Mouse (Mus musculus): Measurements from ENCODE around the gene Ulk2. TPM values are rescaled to one million over a fixed set of nuclear protein-coding genes. Genes with fewer than 3 reads are reported as not detected.
A peak's percentile ranks its signal among the peaks of the same experiment; 100 is the strongest.
"Not testable (repeated sequence)": the region's sequence is repeated elsewhere in the genome, so short reads cannot be mapped to it uniquely, and the experiment has no call there.

Gene Ulk2
- polyA plus RNA-seq (2012; rRNA removed) = 55.6 and 70.1 TPM in 2 replicates

- no peak for DNase-seq (ENCODE audit: low read depth)
Measured at GRCm38 (mm10) chr11:61854988-61855411, at the start of gene Ulk2. Ulk2 (minus strand) TSS chr11:61855073.

DNA sequence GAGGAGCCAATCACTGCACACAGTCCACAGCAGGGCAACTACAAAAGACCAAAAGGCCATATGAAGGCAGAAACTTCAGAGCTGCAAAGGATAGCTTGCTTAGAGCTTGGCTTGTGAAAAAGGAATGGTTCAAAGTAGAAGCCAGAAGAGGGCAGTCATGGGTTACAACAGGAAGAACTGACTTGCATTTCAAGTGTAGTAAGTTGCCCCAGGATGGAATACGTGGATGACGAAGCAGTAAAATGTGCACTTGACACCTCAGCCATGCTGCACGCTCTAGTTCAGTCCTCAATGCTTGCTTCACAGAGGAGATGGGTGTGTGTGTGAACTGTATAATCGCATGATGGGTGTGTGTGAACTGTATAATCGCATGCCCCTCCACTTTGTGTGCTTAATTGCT lies 27.3 kb upstream of the Ulk2 start:
- peak; percentile 22 for DNase-seq (ENCODE audit: low read depth)

GRCm38 (mm10) chr11:61879921-61880320 lies 25.0 kb upstream of the Ulk2 start:
- no peak for DNase-seq (ENCODE audit: low read depth)

- no peak for DNase-seq (ENCODE audit: low read depth)
Measured at GRCm38 (mm10) chr11:61871881-61872280, 17.0 kb upstream of the Ulk2 start.

GRCm38 (mm10) chr11:61866856-61867255 lies 12.0 kb upstream of the Ulk2 start:
- DNase-seq (ENCODE audit: low read depth) = no peak

DNA sequence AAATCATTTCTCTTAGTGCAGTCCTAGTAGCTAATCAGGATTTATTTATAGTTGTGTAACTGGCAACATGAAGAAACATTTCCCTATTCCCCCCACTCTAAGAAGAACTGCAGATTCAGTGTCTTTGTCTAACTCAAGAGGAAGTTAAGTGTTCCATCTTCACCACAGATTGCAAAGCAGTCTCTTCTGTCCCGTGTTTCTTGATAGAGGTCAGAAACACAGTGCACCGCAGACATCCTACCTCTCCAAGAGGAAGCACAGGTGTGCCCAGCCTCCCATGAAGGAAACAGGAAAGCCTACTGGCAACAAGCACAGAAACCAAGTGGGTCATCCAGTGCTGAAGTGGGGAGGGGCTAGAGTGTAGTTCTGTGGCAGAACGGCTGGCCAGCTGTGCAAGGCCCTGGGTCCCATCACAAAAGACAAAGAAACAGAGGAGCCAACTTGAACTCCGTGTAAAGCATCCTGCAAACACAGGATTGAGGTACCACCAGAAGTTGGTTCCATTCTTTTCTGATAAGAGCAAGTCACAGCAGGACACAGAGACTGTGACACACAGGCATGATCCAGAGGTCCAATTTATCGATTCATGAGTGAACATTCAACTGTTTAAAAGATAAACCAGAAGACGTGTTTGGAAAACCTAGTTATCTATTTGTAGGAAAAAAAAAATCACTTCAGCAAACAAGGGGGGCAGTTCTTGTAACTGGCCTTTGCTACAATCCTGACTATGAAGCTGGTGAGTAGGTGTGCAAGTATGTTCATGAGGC lies 7.1 kb upstream of the Ulk2 start:
- no peak for DNase-seq (ENCODE audit: low read depth)

GRCm38 (mm10) chr11:61859316-61859715 lies 4.4 kb upstream of the Ulk2 start:
- no peak for DNase-seq (ENCODE audit: low read depth)

DNA sequence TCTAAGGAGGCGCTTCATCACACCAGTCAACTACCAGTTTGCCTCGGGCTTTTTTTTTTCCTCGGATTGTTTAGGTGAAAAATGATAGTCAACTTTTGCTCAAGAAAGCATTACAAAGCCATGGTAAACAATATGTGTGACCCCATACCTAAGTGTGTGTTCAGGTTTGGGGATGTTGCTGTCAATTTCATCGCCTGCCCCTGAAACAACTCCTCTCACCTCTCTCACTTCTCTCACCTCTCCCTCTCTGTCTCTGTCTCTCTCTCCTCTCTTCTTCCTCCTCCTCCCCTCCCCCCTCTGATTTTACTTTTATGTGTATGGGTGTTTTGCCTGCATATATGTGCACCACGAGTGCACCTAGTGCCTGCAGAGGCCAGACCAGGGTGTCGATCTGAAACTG lies 666 bp upstream of the Ulk2 start:
- no peak for DNase-seq (ENCODE audit: low read depth)

GRCm38 (mm10) chr11:61854211-61854987 lies 474 bp downstream of the Ulk2 start:
- DNase-seq (ENCODE audit: low read depth) = no peak

- no peak for DNase-seq (ENCODE audit: low read depth)
Measured at GRCm38 (mm10) chr11:61853659-61854058, 1.2 kb downstream of the Ulk2 start.

DNA sequence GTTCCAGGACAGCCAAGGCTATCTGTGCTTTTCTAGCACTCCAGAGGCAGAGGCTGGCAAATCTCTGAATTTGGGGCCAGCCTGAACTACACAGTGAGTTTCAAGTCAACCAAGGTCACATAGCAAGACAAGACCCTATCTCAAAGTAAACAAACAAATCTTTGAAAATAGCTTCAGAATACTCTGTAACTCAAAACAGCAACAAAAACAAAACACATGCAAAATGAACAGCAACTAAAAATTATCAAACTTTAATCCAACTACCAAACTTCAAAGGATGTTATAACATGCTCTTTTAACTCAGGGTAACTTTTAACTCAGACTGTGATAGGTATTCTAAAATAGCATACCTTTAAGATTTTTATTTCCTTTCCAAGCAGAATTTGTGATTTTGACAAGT lies 2.0 kb downstream of the Ulk2 start:
- DNase-seq (ENCODE audit: low read depth) = no peak

GRCm38 (mm10) chr11:61851195-61851594 lies 3.7 kb downstream of the Ulk2 start:
- DNase-seq (ENCODE audit: low read depth) = no peak

- not testable (repeated sequence) for DNase-seq (ENCODE audit: low read depth)
Measured at GRCm38 (mm10) chr11:61840663-61841062, 14.2 kb downstream of the Ulk2 start.

- DNase-seq (ENCODE audit: low read depth) = no peak
Measured at GRCm38 (mm10) chr11:61839940-61840339, 14.9 kb downstream of the Ulk2 start.

- DNase-seq (ENCODE audit: low read depth) = no peak
Measured at GRCm38 (mm10) chr11:61839182-61839581, 15.7 kb downstream of the Ulk2 start.

DNA sequence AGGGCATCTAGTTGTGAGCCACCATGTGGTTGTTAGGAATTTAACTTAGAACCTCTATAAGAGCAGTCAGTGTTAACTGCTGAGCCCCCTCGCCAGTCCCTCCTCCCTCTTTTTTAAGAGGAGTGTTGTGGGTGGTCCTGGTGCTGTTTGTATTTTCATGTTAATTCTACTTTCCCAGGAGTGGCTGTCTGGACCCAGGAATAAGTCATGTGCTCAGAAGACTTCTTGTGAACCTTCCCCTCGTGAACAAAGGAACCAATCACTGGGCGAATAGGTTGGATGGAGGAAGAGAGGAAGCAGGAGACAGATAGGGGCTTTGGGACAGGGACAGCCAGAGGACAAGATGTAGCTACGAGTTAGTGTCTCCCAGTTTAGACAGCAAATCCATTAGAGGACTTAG lies 45.1 kb downstream of the Ulk2 start:
- no peak for DNase-seq (ENCODE audit: low read depth)

DNA sequence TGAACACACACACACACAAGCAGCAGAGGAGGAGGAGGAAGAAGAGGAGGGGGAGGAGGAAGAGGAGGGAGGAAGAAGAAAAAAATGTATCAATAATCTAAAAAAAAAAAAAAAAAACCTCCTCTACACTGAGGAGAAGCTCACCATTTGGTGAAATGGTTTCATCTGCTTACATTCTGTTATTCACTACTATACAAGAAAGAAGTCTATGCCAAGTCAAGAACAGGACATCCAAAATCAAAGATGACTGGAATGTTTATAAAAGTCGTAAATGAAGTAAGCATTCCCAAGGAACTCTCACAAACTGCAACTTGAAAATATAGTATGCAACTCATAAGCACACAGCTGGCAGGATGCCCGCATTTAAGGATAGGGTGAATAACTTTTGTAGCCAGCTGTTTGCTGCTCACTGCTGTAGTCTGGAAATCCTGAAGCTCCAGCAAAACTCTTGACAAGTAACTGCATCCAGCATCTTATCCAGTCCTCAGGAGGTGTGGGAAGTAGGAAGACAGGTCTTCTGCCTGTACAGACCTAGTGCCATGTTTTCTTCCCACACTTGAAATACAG lies 46.2 kb downstream of the Ulk2 start:
- no peak for DNase-seq (ENCODE audit: low read depth)

- DNase-seq (ENCODE audit: low read depth) = no peak
Measured at GRCm38 (mm10) chr11:61793441-61793840, 61.4 kb downstream of the Ulk2 start.

GRCm38 (mm10) chr11:61788550-61788949 lies 66.3 kb downstream of the Ulk2 start:
- DNase-seq (ENCODE audit: low read depth) = no peak

- DNase-seq (ENCODE audit: low read depth) = not testable (repeated sequence)
Measured at GRCm38 (mm10) chr11:61782526-61782925, 72.3 kb downstream of the Ulk2 start.

GRCm38 (mm10) chr11:61774551-61775149 lies 80.2 kb downstream of the Ulk2 start:
- DNase-seq (ENCODE audit: low read depth) = no peak

Data from gonadal fat pad, adult 2 months (tissue).